Mouse (Mus musculus) megakaryocyte-erythroid progenitor cell, adult 5 weeks (primary cell): ENCODE measurements around the gene Gal. TPM values are rescaled to one million over a fixed set of nuclear protein-coding genes. Genes with fewer than 3 reads are reported as not detected.

ENCODE experiments used
- polyA plus RNA-seq: library from polyadenylated mRNA; stranded (reverse); fragments of >175 nt; gene quantifications from 2 replicates; pipeline ENCODE4 v1.2.3, GENCODE M21; 2012

Gal gene
- polyA plus RNA-seq: 0.93 and 2.1 TPM in 2 replicates

GRCm38 (mm10) chr19:3414268-3414733 lies at the start of gene Gal:
TSS of gene Gal (minus strand) at chr19:3414544.

DNA sequence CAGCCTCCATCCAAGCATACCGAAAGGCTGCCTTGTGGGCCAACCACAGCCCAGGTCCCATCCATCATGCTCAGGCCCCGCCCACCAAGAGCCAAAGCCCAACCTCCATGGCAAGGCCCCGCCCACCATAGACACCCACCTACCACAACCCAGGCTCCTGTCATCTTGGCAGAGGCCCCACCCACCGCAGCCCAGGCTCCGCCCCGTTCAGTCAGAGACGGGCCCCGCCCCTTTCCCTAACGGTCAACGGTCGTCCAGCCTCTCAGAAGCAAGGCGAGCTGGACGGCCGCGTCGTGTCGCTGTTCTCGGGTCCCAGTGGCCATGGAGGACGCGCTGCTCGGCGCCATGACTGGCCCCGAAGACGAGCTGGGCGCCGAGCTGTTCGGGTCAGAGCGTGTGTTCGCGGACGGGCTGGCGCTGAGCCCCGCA lies 25.7 kb downstream of the Gal start, which contains the start of gene Tesmin:
Tesmin (plus strand) TSS at position 229 of the 429 bp plus-strand sequence.

Other genes starting within 250 kb of the Gal start
- gene Mrpl21, start 131.6 kb downstream of the Gal start, polyA plus RNA-seq: 22.8 and 29.1 TPM in 2 replicates
- gene Ighmbp2, start 131.5 kb downstream of the Gal start, polyA plus RNA-seq: 9.8 and 12.1 TPM in 2 replicates
- 19.6 and 23.1 TPM in 2 replicates for gene Cpt1a, start 92.2 kb downstream of the Gal start, polyA plus RNA-seq
- gene Tesmin, start 25.7 kb downstream of the Gal start, polyA plus RNA-seq: 2.0 and 2.2 TPM in 2 replicates
- gene Ppp6r3, start 161.2 kb upstream of the Gal start, polyA plus RNA-seq: 68.9 and 79.8 TPM in 2 replicates